Mouse (Mus musculus) lung, adult 2 months (tissue): ENCODE data around the gene Rgs3.

Experiments
- CTCF ChIP-seq: fragments of 200-500 bp; IDR thresholded peaks from 2 replicates; pipeline ENCODE4 v1.5.1; 2011; ENCODE audit warnings: mild to moderate bottlenecking, low read length, control low read depth; ENCODE audit not compliant: insufficient read depth
- POLR2A ChIP-seq: fragments of 200-500 bp; IDR thresholded peaks from 2 replicates; pipeline ENCODE4 v1.6.1; 2011; ENCODE audit warnings: low read depth, mild to moderate bottlenecking, control low read depth, low read length, borderline replicate concordance; ENCODE audit errors: extremely low read depth

DNA sequence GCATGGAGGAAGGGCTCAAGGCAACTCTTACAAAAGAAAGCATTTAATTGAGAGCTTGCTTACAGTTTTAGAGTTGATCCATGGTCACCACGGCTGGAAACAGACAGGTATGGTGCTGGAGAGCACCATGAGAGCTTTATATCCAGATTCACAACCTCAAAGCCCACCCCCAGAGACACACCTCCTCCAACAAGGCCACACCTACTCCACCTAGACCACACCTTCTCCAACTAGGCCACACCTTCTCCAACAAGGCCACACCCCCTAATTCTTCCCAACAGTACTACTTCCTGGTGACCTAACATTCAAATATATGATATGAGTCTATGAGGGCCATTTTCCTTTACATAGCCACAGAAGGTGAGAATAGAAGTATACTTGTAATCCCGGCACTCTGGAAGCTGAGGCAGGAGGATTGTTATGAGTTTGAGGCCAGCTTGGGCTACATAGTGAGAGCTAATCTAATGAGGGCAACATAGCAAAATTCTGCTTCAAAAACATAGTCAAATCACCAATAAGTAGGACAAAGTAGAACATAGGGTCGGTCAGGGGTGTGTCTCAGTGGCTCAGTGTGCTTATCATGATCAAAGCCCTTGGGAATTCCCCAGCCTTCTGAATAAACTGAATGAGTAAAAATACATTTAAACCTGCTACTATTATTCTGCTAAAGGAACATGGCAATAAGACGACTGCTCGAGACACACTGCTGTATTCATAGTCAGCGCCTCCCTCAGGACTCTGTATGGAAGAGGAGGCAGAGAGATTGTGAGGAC lies 180.8 kb downstream of the Rgs3 start:
- TF ChIP-seq POLR2A (no peak), CTCF (no peak)
